Mouse (Mus musculus): Measurements from ENCODE around the gene Gabrb1. TPM values are rescaled to one million over a fixed set of nuclear protein-coding genes. Genes with fewer than 3 reads are reported as not detected.

Gabrb1 gene
- total RNA-seq, 2 experiments from 2014 or later, result 0.06 to 0.14 TPM

DNA sequence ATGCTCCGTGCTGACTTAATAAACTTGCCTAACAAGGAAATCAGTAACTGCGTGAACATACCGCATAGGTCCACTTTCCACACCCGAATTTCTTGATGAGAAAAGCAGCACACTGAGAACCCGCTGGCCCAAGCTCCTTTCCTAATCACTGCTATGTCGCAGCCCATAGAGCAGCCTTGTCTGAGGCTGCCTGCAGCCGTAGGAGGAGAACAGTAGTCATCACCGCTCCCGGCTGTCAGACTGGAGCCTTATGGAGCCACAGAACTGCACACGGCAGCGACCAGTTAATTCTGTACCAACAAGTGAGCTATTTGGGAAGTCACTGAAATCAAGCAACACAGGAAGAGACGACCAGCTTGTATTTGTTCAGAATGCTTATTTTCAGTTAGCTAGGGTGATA is 500.8 kb downstream of the Gabrb1 start:
- no peak for DNase-seq (ENCODE audit: low spot score in 2 of 2)

GRCm38 (mm10) chr5:72159537-72159936 is 501.6 kb downstream of the Gabrb1 start:
- no peak for DNase-seq (ENCODE audit: low spot score in 2 of 2)

GRCm38 (mm10) chr5:72160781-72161485 is 503.0 kb downstream of the Gabrb1 start:
- DNase-seq (ENCODE audit: low spot score in 2 of 2), result no peak

DNA sequence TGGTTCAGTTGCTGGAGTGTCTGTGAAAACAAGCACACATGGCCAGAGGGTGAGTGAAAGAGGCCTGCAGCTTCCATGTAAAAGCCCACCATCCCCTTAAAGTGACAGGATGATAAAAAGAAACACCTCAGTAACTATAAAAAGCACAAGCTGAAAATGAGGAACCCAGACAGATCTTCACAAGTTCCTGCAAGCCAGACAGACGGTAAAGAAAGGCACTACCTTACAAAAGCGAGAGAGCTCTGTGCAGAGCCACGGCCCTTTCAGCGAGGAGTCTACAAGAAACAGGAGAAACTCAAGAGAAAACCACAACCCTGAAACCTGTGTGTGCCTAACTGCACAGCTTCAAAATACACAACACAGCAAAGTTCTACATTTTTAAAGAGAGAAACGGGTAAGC is 504.9 kb downstream of the Gabrb1 start:
- no peak for DNase-seq (ENCODE audit: low spot score in 2 of 2)

DNA sequence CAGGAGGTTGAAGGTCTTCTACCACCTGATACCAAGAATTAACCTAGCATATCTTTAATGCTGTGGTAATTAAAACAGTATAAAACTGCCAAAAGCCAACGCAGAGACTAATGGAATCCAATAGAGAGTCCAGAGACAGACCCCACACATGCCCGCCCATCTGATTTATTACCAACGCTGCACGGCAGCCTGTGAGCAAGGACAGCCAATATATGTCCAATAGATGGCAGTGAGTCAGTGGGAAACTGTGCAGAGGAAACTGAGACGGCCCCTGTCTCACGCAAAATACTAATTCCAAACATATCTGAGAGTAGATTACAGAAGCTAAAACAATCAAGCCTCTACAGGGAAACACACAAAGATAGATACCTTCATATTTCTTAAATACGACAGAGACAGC is 506.5 kb downstream of the Gabrb1 start:
- no peak for DNase-seq (ENCODE audit: low spot score in 2 of 2)

DNA sequence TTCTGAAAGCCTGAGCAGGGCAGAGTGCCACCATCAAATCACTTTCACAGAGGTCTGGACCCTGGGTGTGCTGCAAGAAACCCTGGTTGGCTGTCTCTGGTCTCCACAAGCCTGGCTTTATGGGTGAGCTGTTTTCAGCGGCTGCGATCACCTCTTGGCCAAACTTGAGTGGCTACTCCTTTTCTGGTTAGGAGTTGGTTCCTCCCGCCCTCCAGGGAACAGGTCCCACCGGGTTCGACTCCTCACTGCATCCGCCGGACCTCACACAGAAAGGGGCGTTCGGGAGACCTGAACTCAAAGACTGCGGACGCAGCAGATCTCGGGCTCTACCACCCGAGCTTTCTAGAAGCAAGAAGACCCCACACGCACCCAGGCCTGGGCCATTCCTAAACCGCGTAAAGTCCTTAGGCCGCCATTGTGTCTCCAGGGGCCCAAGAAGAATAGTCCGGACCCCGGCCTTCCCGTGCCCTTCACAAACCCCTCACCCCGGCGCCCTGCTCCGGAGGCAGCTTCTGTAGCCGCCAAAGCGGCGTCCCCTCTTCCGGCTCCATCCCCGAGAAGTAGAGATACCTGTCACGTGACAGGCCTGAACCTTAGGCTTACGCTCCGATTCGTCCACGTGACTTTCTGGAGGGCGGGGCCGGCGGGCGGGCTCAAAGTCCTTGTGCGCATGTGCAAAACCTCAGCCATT is 509.8 kb downstream of the Gabrb1 start, which contains the start of gene Commd8:
Commd8 (minus strand) TSS at position 596 of the 691 bp plus-strand sequence.
- DNase-seq (ENCODE audit: low spot score in 2 of 2), result peak; percentile 79 to 90

GRCm38 (mm10) chr5:72168285-72168621 is 510.3 kb downstream of the Gabrb1 start:
- DNase-seq (ENCODE audit: low spot score in 2 of 2), result no peak

- DNase-seq (ENCODE audit: low spot score in 2 of 2), result no peak
These were observed 512.2 kb downstream of the Gabrb1 start for GRCm38 (mm10) chr5:72170067-72170466.

- peak in 1 of 2 experiments; percentile 9 for DNase-seq (ENCODE audit: low spot score in 2 of 2)
These were observed 514.8 kb downstream of the Gabrb1 start for GRCm38 (mm10) chr5:72172675-72173074.

DNA sequence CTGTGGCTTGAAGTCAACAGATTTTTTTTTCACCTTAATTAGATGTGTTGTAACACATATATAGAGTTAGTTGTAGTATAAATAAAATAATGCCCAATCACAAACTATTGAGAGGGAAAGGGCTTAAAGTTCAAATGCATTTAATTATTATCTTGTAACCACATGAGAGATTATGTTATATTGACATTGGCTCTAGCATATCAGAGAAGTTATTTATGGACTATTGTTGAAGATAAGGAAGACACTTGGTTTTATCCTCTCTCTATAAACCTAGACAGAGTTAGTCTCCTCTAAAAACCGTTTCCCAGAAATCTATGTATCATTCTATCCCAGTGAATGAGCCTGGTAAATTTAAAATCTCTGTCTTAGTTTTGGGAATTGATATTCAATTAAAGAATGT is 515.6 kb downstream of the Gabrb1 start:
- DNase-seq (ENCODE audit: low spot score in 2 of 2), result no peak

GRCm38 (mm10) chr5:72175050-72175449 is 517.1 kb downstream of the Gabrb1 start:
- no peak for DNase-seq (ENCODE audit: low spot score in 2 of 2)

- DNase-seq (ENCODE audit: low spot score in 2 of 2), result no peak
These were observed 517.6 kb downstream of the Gabrb1 start for GRCm38 (mm10) chr5:72175530-72175929.

DNA sequence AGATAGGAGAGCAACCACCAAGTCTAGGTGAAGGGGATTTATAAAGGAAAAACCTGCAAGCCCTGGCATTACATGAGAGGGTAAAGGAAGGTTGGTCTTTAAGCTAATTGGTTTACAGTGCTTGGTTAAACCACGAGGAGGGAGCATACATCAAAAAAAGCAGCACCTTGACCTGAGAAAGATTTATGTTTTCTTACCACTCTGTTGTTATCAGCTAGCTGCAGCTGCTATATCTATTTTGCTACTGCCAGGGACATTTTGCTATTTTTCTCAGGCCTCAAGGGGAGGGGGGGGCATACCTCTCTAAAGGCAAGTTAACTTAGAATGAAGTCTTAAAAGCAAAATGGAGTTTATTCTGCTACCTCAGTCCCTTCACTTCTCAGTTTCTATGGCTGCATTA is 523.3 kb downstream of the Gabrb1 start:
- no peak for DNase-seq (ENCODE audit: low spot score in 2 of 2)

DNA sequence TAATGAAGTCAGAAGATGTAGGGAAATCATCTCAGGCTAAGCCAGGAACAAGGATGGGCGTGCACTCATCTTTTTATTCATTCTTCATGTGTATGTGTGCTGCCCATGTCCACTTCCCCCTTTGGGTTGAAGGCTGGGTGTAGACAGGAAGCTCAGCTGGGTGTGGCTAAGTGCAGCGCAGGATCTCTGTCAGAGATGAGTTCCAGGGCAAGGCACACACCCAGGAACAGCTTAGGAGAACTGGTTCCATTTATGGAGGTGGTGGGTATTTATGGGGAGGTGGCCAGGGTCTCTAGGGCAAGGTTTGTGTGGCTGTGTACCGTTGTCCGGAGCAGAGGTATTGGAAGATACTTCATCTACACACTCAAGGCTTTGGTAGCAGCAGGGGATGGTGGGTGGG is 524.9 kb downstream of the Gabrb1 start:
- no peak for DNase-seq (ENCODE audit: low spot score in 2 of 2)

- no peak for DNase-seq (ENCODE audit: low spot score in 2 of 2)
These were observed 526.0 kb downstream of the Gabrb1 start for GRCm38 (mm10) chr5:72183929-72184328.

DNA sequence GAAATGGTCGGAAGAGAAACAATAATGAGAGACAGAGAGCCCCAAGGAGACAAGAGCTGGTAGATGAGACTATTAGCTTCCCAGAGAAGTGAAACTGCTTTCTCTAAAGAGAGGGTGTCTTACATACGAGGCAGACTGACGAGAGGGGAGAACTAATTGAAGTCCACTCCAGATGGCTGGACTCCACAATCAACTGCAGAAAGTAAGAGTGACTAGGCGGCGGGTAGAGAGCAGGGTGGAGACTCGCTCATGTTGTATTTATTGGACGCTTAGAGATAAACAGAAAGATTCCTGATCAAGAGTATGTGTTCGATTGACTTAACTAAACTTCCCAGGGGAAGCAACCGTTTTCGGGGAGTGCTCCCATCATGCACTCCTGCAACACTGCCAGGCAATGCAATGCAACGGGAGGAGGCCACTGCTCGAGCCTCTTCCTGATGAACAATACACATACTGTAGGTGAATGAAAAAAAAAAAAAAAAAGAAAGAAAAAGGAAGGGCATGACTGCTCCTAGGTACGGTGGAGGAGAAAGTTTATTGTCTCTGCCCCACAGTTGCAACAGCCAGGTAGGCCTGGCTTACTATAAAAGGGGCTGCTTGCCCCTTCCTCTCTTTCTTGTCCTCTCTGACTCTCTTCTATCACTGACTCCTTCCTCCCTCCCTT is 526.7 kb downstream of the Gabrb1 start:
- DNase-seq (ENCODE audit: low spot score in 2 of 2), result no peak

GRCm38 (mm10) chr5:72191154-72191553 is 533.2 kb downstream of the Gabrb1 start:
- no peak for DNase-seq (ENCODE audit: low spot score in 2 of 2)

- no peak for DNase-seq (ENCODE audit: low spot score in 2 of 2)
These were observed 534.0 kb downstream of the Gabrb1 start for GRCm38 (mm10) chr5:72191932-72192331.

DNA sequence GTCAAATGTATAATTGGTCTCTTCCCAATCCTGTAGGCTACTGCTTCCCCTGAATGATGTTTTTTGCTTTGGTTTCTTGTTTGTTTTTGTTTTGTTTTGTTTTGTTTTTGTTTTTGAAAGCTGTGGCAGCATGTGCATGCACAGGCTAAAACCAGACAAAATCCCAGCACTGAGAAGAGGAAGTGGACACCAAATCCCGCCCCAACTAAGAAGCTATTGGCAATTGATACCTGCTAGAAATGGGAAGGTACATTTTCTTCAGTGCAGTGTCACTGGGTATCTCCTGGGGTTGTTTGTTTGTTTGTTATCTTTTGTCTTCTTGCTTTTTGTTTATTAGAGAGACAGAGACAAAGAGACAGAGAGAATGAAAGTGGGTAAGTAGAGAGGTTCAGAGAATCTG is 537.5 kb downstream of the Gabrb1 start:
- DNase-seq (ENCODE audit: low spot score in 2 of 2), result no peak

All from adrenal gland, postnatal 4 days (tissue).